Mouse (Mus musculus) liver, embryonic 18 days (tissue): ENCODE measurements around the gene Gca. TPM values are rescaled to one million over a fixed set of nuclear protein-coding genes. Genes with fewer than 3 reads are reported as not detected.

Experiments used
- polyA plus RNA-seq: library from polyadenylated mRNA; depleted of rRNA; stranded (reverse); fragments of >200 nt; gene quantifications from 2 replicates; pipeline ENCODE4 v1.2.3, GENCODE M21; 2012; rRNA removed

Gca gene
- polyA plus RNA-seq = 10.2 and 11.9 TPM in 2 replicates

GRCm38 (mm10) chr2:62664135-62664670 is at the start of gene Gca:
Gca (plus strand) TSS chr2:62664285.

DNA sequence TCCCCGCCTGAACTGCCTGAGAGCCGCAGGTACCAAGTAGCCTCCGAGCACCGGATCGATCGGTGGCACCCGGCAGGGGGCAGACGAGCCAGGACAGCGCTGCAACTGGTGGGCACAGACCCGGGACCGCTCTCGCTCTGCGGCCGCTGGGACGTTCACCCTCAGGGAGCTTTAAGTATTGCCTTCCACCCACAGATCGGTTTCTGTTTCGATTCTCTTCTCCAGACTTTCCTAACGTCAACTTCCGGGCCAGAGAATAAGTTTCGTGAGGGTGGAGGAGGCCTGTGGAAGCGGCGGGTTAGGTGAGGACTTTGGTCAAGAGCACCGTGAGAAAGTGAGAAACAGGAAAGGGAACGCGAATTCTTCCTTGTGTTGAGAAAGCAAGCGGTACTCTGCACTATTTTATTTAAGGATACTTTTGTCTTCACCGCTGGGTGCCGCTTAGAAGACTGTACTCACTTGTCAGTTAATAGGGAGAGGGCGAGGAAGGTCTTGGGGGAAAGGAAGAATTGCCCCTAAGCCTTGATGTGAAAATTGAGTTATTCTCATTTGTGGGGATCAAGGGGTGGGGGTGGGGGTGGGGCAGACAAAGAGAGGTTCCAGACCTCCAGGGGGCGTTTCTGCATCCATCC is 18.0 kb upstream of the Gca start, which contains the start of gene Ifih1:
TSS of gene Ifih1 (minus strand) at position 242 of the 632 bp plus-strand sequence.

Other genes with a start within 250 kb of the Gca start
- gene Gcg, start 180.6 kb upstream of the Gca start, polyA plus RNA-seq = 0.12 TPM in 1 of 2 replicates, not detected in the other
- gene Fap, start 90.2 kb upstream of the Gca start, polyA plus RNA-seq = 0.32 and 0.46 TPM in 2 replicates
- 4.7 and 6.2 TPM in 2 replicates for gene Ifih1, start 18.0 kb upstream of the Gca start, polyA plus RNA-seq